Mouse (Mus musculus): Measurements from ENCODE around the gene Mthfd2l. TPM values are rescaled to one million over a fixed set of nuclear protein-coding genes. Genes with fewer than 3 reads are reported as not detected.

The Mthfd2l gene
- 11.4 and 13.9 TPM in 2 replicates for polyA plus RNA-seq (2016; fragmentation: Nextera tagmentation; extraction: Ambion mirVana)

DNA sequence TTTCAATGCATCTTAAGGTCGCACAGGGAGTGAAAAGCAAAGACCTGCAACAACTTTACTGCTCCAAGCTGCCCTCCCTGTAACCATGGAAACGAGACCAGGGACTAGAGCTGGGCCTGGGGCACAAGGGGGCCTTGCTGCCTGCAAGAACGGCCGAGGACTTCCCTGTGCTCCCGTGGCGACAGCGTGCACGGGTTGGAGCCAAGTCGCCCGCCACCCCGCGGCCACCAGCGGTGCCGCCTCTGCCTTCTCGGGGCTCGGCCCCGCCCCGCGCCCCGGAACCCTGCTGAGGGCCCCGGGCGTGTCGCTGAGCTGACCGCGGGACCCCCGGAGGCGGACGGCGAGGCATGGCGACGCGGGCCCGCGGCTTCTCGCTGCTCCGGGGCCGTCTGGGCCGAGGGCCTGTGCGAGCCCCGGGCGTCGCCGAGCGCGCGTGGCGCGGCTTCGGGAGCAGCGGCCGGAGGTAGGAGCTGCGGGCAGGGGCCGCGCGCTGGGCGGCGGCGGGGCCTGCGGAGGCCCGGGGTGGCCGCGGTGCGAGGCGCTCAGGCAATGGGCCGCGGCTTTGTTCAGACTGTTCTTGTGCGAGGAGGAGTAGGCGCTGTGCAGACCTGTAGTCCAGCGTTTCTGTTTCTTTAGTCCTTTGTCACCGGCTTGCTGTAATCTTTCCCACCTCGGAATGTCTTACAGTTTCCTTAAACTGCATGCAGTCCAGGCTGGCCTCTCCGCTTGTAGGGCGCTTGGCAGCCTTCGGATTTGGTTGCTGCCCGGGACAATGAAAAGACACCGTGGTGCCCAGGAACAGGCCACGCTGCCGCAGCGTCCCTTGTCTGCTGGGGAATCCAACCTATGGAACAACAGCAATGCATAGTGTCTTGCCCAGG is at the start of gene Mthfd2l:
Gene Mthfd2l, plus strand, starts transcription at position 147 of the 881 bp plus-strand sequence.
- no peaks in the 10 kb centered on the region for H3K27me3 ChIP-seq (replicated peaks)
- peak within 1 kb of the TSS; percentile 82 for H3K4me2 ChIP-seq
- H3K9me3 ChIP-seq (replicated peaks), result no peaks in the 10 kb centered on the region
- peak within 1 kb of the TSS; percentile 85 for H3K9ac ChIP-seq
- H3K4me3 ChIP-seq, result peak within 1 kb of the TSS; percentile 77
- peak within 1 kb of the TSS; percentile 86 for H3K27ac ChIP-seq
- peaks cover 6% of the 10 kb centered on the region; the same call in 1 of the 2 replicates for H3K36me3 ChIP-seq
- WGBS (ENCODE audit: insufficient replicate concordance), result under 1% methylated on average over 74 of the region's 79 CpGs
- peak; percentile 99 for ATAC-seq
- H3K4me1 ChIP-seq, result peaks cover 17% of the 10 kb centered on the region

DNA sequence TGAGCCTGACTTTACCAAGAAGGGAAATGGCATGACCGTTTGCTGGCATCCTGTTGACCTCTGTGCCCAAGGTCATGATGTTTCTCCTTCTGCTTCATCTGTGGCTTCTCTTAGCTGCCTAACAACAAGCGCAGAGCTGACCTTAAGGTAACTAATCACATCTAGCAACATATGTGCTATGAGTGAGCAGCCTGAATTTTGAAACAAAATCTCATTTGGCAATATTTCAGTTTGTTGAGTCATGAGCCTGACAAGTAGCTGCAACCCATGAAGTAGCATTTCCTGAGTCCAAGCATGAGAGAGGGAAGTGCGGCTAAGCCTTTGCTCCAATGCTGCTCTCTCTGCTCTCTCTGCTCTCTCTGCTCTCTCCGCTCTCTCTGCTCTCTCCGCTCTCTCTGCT is 49.2 kb upstream of the Mthfd2l start:
- Histone ChIP-seq H3K27me3 (replicated peaks) (no peaks in the 10 kb centered on the region), H3K36me3 (no peaks in the 10 kb centered on the region), H3K27ac (no peak overlapping the region), H3K9me3 (replicated peaks) (no peaks in the 10 kb centered on the region), H3K9ac (no peak overlapping the region), H3K4me2 (no peak overlapping the region), H3K4me3 (no peak overlapping the region), H3K4me1 (no peaks in the 10 kb centered on the region)
- no peak for ATAC-seq
- WGBS (ENCODE audit: insufficient replicate concordance), result 79% methylated on average over 5 of the region's 5 CpGs

DNA sequence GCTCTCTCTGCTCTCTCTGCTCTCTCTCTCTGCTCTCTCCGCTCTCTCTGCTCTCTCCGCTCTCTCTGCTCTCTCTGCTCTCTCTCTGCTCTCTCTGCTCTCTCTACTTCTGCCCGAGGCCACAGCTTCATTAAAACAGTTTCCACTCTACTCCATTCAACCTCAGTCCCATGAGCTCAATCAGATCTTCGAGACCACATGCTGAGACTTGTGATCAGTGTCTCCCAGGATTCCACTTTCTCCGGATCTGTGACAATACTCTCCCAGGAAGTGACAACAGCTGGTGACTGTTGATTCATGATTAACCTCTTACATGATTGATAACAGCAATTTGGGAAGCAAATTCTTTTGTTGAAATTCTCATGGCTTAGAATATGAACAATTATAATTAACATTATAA is 48.8 kb upstream of the Mthfd2l start:
- ATAC-seq, result no peak
- 76% methylated on average over 5 of the region's 5 CpGs for WGBS (ENCODE audit: insufficient replicate concordance)
- Histone ChIP-seq H3K27ac (no peak overlapping the region), H3K4me3 (no peak overlapping the region), H3K4me1 (no peaks in the 10 kb centered on the region), H3K36me3 (no peaks in the 10 kb centered on the region), H3K9me3 (replicated peaks) (no peaks in the 10 kb centered on the region), H3K27me3 (replicated peaks) (no peaks in the 10 kb centered on the region), H3K4me2 (no peak overlapping the region), H3K9ac (no peak overlapping the region)

DNA sequence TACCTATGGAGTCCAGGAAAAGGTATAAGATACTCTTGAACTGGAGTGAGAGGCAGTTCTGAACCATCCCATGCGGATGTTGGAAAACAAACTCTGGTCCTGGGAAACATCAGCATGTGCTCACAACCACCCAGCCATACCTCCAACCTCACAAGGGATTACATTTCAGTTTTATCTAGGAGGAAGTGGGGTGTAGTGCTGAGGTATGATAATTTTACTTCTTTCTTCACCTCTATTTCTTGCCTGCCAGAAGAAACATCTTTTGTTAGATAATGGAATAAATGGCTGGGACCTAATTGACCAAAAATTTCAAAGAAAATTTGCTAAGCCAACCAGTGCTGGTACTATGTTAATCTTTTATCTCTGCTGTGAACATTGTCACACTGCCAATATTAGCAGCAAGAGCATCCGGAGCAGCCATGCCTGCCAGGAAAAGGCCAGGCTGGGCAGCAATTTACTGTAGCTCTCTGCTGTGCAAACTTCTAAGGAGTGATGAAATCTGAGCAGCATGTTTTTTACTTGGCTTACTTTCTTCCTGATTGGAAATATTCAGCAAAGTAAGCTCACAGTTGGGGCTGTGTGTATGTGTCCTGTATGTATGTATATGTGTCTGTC is 46.2 kb upstream of the Mthfd2l start:
- no peaks in the 10 kb centered on the region for H3K27me3 ChIP-seq (replicated peaks)
- H3K9me3 ChIP-seq (replicated peaks), result no peaks in the 10 kb centered on the region
- H3K4me3 ChIP-seq, result no peak overlapping the region
- no peak for ATAC-seq
- H3K27ac ChIP-seq, result no peak overlapping the region
- H3K4me2 ChIP-seq, result no peak overlapping the region
- H3K9ac ChIP-seq, result no peak overlapping the region
- no peaks in the 10 kb centered on the region for H3K36me3 ChIP-seq
- WGBS (ENCODE audit: insufficient replicate concordance), result 43% methylated on average over 2 of the region's 2 CpGs
- H3K4me1 ChIP-seq, result no peaks in the 10 kb centered on the region

DNA sequence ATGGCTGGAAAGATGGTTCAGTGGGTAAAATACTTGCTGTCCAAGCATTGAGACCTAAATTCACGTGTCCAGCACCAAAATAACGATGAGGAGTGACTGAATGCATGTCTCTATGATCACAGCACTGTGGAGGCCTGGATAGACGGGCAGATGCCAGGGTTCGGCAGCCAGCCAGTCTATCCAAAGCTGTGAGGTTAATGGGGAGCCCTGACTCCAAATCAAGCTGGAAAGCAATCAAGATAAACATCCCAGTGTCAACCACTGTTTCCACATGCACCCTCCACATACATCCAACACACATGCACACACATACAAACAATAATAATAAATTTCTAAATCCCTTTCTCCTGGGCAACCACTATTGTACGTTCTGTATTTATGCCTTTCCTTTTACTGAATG is 42.3 kb upstream of the Mthfd2l start:
- WGBS (ENCODE audit: insufficient replicate concordance), result 59% methylated on average over 5 of the region's 5 CpGs
- Histone ChIP-seq H3K9me3 (replicated peaks) (no peaks in the 10 kb centered on the region), H3K4me2 (no peak overlapping the region), H3K36me3 (no peaks in the 10 kb centered on the region), H3K27ac (no peak overlapping the region), H3K4me1 (no peaks in the 10 kb centered on the region), H3K27me3 (replicated peaks) (peaks cover 19% of the 10 kb centered on the region), H3K9ac (no peak overlapping the region), H3K4me3 (no peak overlapping the region)
- ATAC-seq, result no peak

DNA sequence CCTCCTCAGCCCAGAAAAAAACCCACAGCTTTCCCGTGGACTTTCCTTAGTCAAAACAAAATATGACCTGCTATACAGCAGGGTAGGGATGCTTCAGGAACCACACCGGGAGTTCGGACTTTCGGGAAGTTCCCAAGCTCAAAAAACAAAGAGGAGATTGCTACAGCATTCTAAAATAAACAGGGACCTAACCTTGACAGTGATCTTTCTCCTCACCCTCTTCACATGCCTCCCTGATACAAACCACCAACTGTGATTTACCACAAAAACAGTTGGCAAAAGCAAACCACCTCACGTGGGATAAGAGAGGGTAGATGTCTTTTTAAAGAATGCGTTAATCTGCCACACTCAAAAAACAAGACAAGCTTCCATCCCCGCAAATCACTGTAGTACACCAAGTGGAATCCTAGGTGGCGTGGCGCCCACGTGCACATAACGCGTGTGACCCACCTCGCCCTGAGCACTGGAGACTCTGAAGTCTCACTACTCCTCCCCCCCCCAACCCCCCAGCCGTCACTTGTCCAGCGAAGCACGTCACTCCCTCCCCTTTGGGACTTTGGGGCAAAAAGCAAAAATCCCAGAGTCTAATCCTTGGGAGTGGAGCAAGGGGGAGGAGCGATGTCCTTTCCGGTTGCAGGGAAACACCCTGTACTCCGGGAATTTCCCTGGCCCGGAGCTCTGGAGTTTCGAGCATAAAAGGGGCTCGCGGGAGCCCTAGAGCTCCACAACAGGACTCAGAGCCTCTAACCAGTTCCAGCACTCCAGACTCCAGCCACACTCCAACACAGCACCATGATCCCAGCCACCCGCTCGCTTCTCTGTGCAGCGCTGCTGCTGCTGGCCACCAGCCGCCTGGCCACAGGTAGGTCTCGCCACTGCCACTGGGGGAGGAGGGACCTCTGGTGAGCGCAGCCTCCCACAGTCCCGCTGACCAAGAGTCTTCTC is 40.1 kb upstream of the Mthfd2l start, which contains the start of gene Cxcl1:
Gene Cxcl1, plus strand, starts transcription at position 723 of the 945 bp plus-strand sequence.
- WGBS (ENCODE audit: insufficient replicate concordance), result 12% methylated on average over 30 of the region's 30 CpGs

DNA sequence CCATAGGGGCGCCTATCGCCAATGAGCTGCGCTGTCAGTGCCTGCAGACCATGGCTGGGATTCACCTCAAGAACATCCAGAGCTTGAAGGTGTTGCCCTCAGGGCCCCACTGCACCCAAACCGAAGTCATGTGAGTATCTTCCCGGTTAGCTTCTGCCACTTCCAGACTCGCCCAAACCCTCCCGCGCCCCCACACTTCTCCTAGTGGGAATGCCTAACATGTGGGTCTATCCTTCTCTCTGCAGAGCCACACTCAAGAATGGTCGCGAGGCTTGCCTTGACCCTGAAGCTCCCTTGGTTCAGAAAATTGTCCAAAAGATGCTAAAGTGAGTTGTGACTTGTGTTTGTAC is 39.5 kb upstream of the Mthfd2l start:
- Histone ChIP-seq H3K9ac (peak overlapping the region; percentile 31; the same call in 1 of the 2 replicates), H3K27ac (0 out of 2 replicates have a peak overlapping the region, but pooled peaks have one; percentile 36)
- WGBS (ENCODE audit: insufficient replicate concordance), result 19% methylated on average over 10 of the region's 10 CpGs

More for the DNA sequence above, 40.1 kb upstream of the Mthfd2l start, which contains the start of gene Cxcl1:
- H3K4me3 ChIP-seq, result peak within 1 kb of the TSS; percentile 43
- no peaks in the 10 kb centered on the region for H3K4me1 ChIP-seq
- no peaks in the 10 kb centered on the region for H3K36me3 ChIP-seq
- ATAC-seq, result peak; percentile 69
- H3K9ac ChIP-seq, result peak within 1 kb of the TSS; percentile 31; the same call in 1 of the 2 replicates
- peak within 1 kb of the TSS; percentile 58 for H3K4me2 ChIP-seq
- H3K27ac ChIP-seq, result 0 out of 2 replicates have a peak within 1 kb of the TSS, but pooled peaks have one; percentile 36
- no peaks in the 10 kb centered on the region for H3K9me3 ChIP-seq (replicated peaks)
- peaks cover 19% of the 10 kb centered on the region for H3K27me3 ChIP-seq (replicated peaks)

DNA sequence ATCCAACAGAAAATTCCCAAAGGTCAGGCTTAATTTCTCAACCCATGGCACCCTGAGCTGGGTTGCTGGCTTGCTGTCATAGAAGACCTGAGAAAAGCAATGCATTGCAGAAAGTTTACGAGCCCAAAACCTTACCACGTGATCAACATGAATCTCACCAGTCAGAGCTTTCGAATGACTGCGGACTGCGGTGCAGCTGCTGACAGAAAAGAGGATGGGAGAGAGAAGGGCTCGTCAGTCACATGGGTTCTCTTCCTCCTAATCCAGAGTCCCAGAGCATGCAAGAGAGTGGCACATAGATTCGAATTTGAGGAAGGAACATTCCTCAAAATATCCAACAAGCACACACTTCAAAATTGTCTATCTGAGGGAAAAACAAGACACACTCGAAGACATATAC is 36.7 kb upstream of the Mthfd2l start:
- Histone ChIP-seq H3K9me3 (replicated peaks) (no peaks in the 10 kb centered on the region), H3K36me3 (no peaks in the 10 kb centered on the region), H3K4me3 (no peak overlapping the region), H3K4me2 (no peak overlapping the region), H3K27ac (no peak overlapping the region), H3K9ac (no peak overlapping the region), H3K4me1 (no peaks in the 10 kb centered on the region), H3K27me3 (replicated peaks) (peaks cover 19% of the 10 kb centered on the region)
- ATAC-seq, result no peak
- WGBS (ENCODE audit: insufficient replicate concordance), result 58% methylated on average over 8 of the region's 8 CpGs

More for the DNA sequence above, 39.5 kb upstream of the Mthfd2l start:
- H3K9me3 ChIP-seq (replicated peaks), result no peaks in the 10 kb centered on the region
- ATAC-seq, result no peak
- H3K36me3 ChIP-seq, result no peaks in the 10 kb centered on the region
- peaks cover 19% of the 10 kb centered on the region for H3K27me3 ChIP-seq (replicated peaks)
- peak overlapping the region; percentile 43 for H3K4me3 ChIP-seq
- H3K4me1 ChIP-seq, result no peaks in the 10 kb centered on the region
- peak overlapping the region; percentile 58 for H3K4me2 ChIP-seq

DNA sequence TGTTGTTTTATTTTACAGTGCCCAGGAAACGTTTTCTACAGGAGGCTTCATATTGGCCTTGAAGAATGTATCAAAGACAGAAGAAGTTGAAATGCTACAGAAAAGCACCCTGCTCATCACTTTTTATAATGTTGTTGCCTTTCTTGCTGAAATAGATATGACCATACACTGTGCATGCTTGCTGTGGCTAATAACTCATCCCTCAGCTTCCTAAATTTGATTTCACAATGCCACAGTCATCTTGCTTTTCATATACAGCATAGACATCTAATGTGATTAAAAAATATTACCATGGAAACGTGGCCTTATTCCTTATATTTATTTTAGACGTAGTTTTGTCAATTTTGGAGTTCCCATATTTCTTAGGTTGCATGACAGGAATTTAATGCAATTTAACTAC is 33.5 kb upstream of the Mthfd2l start:
- no peaks in the 10 kb centered on the region for H3K9me3 ChIP-seq (replicated peaks)
- H3K9ac ChIP-seq, result no peak overlapping the region
- no peak overlapping the region for H3K27ac ChIP-seq
- 54% methylated on average over 3 of the region's 3 CpGs for WGBS (ENCODE audit: insufficient replicate concordance)
- no peaks in the 10 kb centered on the region for H3K36me3 ChIP-seq
- ATAC-seq, result no peak
- no peaks in the 10 kb centered on the region for H3K27me3 ChIP-seq (replicated peaks)
- H3K4me1 ChIP-seq, result no peaks in the 10 kb centered on the region
- H3K4me2 ChIP-seq, result no peak overlapping the region
- H3K4me3 ChIP-seq, result no peak overlapping the region

DNA sequence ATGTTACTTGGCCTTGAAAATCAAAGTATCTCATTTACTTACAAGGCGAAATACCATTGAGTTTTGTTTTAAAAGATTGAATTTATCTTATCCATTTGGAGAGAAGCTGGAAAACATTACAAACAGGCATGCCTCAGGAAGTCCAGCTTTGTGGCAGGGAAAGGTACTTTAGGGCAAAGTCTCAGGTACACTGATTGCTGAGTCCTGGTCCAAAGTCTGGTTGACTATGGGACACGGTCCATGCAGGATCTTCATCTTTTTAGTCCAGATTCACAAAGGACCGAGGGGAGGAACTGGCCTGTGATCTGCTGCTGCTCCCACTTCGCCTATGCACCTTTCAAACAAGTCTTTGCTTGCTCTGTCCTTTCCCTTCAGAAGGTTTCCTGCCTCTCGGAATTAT is 31.6 kb upstream of the Mthfd2l start:
- H3K36me3 ChIP-seq, result no peaks in the 10 kb centered on the region
- no peak for ATAC-seq
- peaks cover 11% of the 10 kb centered on the region for H3K27me3 ChIP-seq (replicated peaks)
- 60% methylated on average over 5 of the region's 5 CpGs for WGBS (ENCODE audit: insufficient replicate concordance)
- no peak overlapping the region for H3K4me3 ChIP-seq
- H3K4me2 ChIP-seq, result no peak overlapping the region
- no peaks in the 10 kb centered on the region for H3K4me1 ChIP-seq
- H3K9me3 ChIP-seq (replicated peaks), result no peaks in the 10 kb centered on the region
- no peak overlapping the region for H3K9ac ChIP-seq
- no peak overlapping the region for H3K27ac ChIP-seq

DNA sequence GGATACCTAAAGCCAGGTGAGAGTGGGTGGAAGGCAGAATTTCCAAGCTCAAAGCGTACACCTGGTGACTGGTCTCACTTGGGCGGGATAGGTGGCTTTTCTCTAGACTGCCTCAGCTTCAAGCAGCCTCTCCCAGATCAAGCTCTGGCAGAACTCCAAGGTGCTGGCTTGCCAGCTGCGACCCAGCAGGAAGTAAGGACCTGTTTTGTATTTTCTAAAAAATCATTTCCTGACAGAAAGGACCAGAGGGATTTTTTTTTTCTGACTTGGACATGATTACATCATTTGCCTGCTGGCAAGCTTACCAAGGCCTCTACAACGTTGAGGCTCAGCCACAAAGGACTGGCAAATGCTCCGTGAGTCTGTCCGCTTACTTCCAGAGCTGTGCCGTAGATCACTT is 30.8 kb upstream of the Mthfd2l start:
- H3K4me3 ChIP-seq, result no peak overlapping the region
- no peaks in the 10 kb centered on the region for H3K9me3 ChIP-seq (replicated peaks)
- WGBS (ENCODE audit: insufficient replicate concordance), result 60% methylated on average over 7 of the region's 7 CpGs
- ATAC-seq, result no peak
- no peak overlapping the region for H3K4me2 ChIP-seq
- H3K4me1 ChIP-seq, result no peaks in the 10 kb centered on the region
- H3K36me3 ChIP-seq, result no peaks in the 10 kb centered on the region
- H3K27ac ChIP-seq, result no peak overlapping the region
- H3K27me3 ChIP-seq (replicated peaks), result peaks cover 19% of the 10 kb centered on the region
- H3K9ac ChIP-seq, result no peak overlapping the region
